Mouse (Mus musculus): ENCODE data around the gene Mbnl1. TPM values are rescaled to one million over a fixed set of nuclear protein-coding genes. Genes with fewer than 3 reads are reported as not detected.

Gene Mbnl1
- polyA plus RNA-seq, 1 experiment from 2014 or later = 169 TPM

GRCm38 (mm10) chr3:60507496-60507895 lies 34.9 kb downstream of the Mbnl1 start:
- H3K27ac ChIP-seq = no peak overlapping the region
- no peak overlapping the region for H3K9ac ChIP-seq
- WGBS = 84% methylated on average over 3 of the region's 3 CpGs
- H3K4me2 ChIP-seq = no peak overlapping the region
- ATAC-seq (ENCODE audit: borderline replicate concordance, extremely low read depth, low FRiP score, low TSS enrichment) = no peak
- H3K27me3 ChIP-seq = no peaks in the 10 kb centered on the region
- H3K4me1 ChIP-seq = peaks cover 73% of the 10 kb centered on the region
- no peaks in the 10 kb centered on the region for H3K36me3 ChIP-seq
- H3K9me3 ChIP-seq = no peaks in the 10 kb centered on the region
- no peak overlapping the region for H3K4me3 ChIP-seq

- Histone ChIP-seq H3K9ac (no peak overlapping the region), H3K4me2 (no peak overlapping the region), H3K27me3 (no peaks in the 10 kb centered on the region), H3K9me3 (no peaks in the 10 kb centered on the region), H3K36me3 (no peaks in the 10 kb centered on the region), H3K4me3 (no peak overlapping the region), H3K4me1 (peaks cover 71% of the 10 kb centered on the region), H3K27ac (no peak overlapping the region)
- no peak for ATAC-seq (ENCODE audit: borderline replicate concordance, extremely low read depth, low FRiP score, low TSS enrichment)
- 85% methylated on average over 2 of the region's 2 CpGs for WGBS
Observed at GRCm38 (mm10) chr3:60507979-60508378, 35.3 kb downstream of the Mbnl1 start.

GRCm38 (mm10) chr3:60511197-60511596 lies 38.6 kb downstream of the Mbnl1 start:
- H3K9ac ChIP-seq = no peak overlapping the region
- H3K4me1 ChIP-seq = peaks cover 64% of the 10 kb centered on the region
- no peak overlapping the region for H3K27ac ChIP-seq
- H3K4me3 ChIP-seq = no peak overlapping the region
- 78% methylated on average over 3 of the region's 3 CpGs for WGBS
- H3K4me2 ChIP-seq = 0 out of 2 replicates have a peak overlapping the region, but pooled peaks have one; percentile 1
- H3K27me3 ChIP-seq = no peaks in the 10 kb centered on the region
- no peak for ATAC-seq (ENCODE audit: borderline replicate concordance, extremely low read depth, low FRiP score, low TSS enrichment)
- no peaks in the 10 kb centered on the region for H3K9me3 ChIP-seq
- H3K36me3 ChIP-seq = no peaks in the 10 kb centered on the region

- H3K4me3 ChIP-seq = no peak overlapping the region
- 46% methylated on average over 7 of the region's 7 CpGs for WGBS
- H3K9me3 ChIP-seq = no peaks in the 10 kb centered on the region
- no peak overlapping the region for H3K9ac ChIP-seq
- no peaks in the 10 kb centered on the region for H3K27me3 ChIP-seq
- H3K27ac ChIP-seq = peak overlapping the region; percentile 44
- H3K36me3 ChIP-seq = no peaks in the 10 kb centered on the region
- ATAC-seq (ENCODE audit: borderline replicate concordance, extremely low read depth, low FRiP score, low TSS enrichment) = no peak
- no peak overlapping the region for H3K4me2 ChIP-seq
- H3K4me1 ChIP-seq = peaks cover 61% of the 10 kb centered on the region
Observed at GRCm38 (mm10) chr3:60513337-60513736, 40.7 kb downstream of the Mbnl1 start.

- Histone ChIP-seq H3K4me2 (no peak overlapping the region), H3K27ac (peak overlapping the region; percentile 44), H3K9ac (no peak overlapping the region), H3K36me3 (no peaks in the 10 kb centered on the region), H3K4me1 (peaks cover 59% of the 10 kb centered on the region), H3K27me3 (no peaks in the 10 kb centered on the region), H3K4me3 (no peak overlapping the region), H3K9me3 (no peaks in the 10 kb centered on the region)
- 49% methylated on average over 2 of the region's 2 CpGs for WGBS
- ATAC-seq (ENCODE audit: borderline replicate concordance, extremely low read depth, low FRiP score, low TSS enrichment) = no peak; the same call in 1 of the 2 replicates
Observed at GRCm38 (mm10) chr3:60513746-60514145, 41.1 kb downstream of the Mbnl1 start.

- H3K27me3 ChIP-seq = no peaks in the 10 kb centered on the region
- H3K9ac ChIP-seq = no peak overlapping the region
- no peak overlapping the region for H3K27ac ChIP-seq
- H3K36me3 ChIP-seq = no peaks in the 10 kb centered on the region
- peaks cover 52% of the 10 kb centered on the region for H3K4me1 ChIP-seq
- ATAC-seq (ENCODE audit: borderline replicate concordance, extremely low read depth, low FRiP score, low TSS enrichment) = no peak
- H3K4me3 ChIP-seq = no peak overlapping the region
- no peak overlapping the region for H3K4me2 ChIP-seq
- H3K9me3 ChIP-seq = no peaks in the 10 kb centered on the region
Observed at GRCm38 (mm10) chr3:60515430-60515829, 42.8 kb downstream of the Mbnl1 start.

- peak overlapping the region; percentile 41; the same call in 1 of the 2 replicates for H3K27ac ChIP-seq
- 28% methylated on average over 12 of the region's 12 CpGs for WGBS
- H3K4me3 ChIP-seq = no peak overlapping the region
- H3K27me3 ChIP-seq = no peaks in the 10 kb centered on the region
- H3K9me3 ChIP-seq = no peaks in the 10 kb centered on the region
- H3K4me2 ChIP-seq = 0 out of 2 replicates have a peak overlapping the region, but pooled peaks have one; percentile 13
- H3K36me3 ChIP-seq = no peaks in the 10 kb centered on the region
- no peak; the same call in 1 of the 2 replicates for ATAC-seq (ENCODE audit: borderline replicate concordance, extremely low read depth, low FRiP score, low TSS enrichment)
- peaks cover 46% of the 10 kb centered on the region for H3K4me1 ChIP-seq
- H3K9ac ChIP-seq = no peak overlapping the region
Observed at GRCm38 (mm10) chr3:60516054-60516674, 43.5 kb downstream of the Mbnl1 start.

GRCm38 (mm10) chr3:60517234-60517787 lies 44.7 kb downstream of the Mbnl1 start:
- Histone ChIP-seq H3K4me2 (no peak overlapping the region), H3K36me3 (no peaks in the 10 kb centered on the region), H3K4me3 (no peak overlapping the region), H3K27ac (no peak overlapping the region), H3K9ac (no peak overlapping the region), H3K9me3 (no peaks in the 10 kb centered on the region), H3K27me3 (no peaks in the 10 kb centered on the region), H3K4me1 (peaks cover 41% of the 10 kb centered on the region)
- 32% methylated on average over 3 of the region's 3 CpGs for WGBS
- no peak for ATAC-seq (ENCODE audit: borderline replicate concordance, extremely low read depth, low FRiP score, low TSS enrichment)

- peaks cover 27% of the 10 kb centered on the region for H3K4me1 ChIP-seq
- WGBS = 57% methylated on average over 3 of the region's 3 CpGs
Observed at GRCm38 (mm10) chr3:60519337-60519736, 46.7 kb downstream of the Mbnl1 start.

GRCm38 (mm10) chr3:60524127-60524526 lies 51.5 kb downstream of the Mbnl1 start:
- no peaks in the 10 kb centered on the region for H3K9me3 ChIP-seq
- no peak for ATAC-seq (ENCODE audit: borderline replicate concordance, extremely low read depth, low FRiP score, low TSS enrichment)
- no peak overlapping the region for H3K4me2 ChIP-seq
- no peaks in the 10 kb centered on the region for H3K27me3 ChIP-seq
- H3K4me3 ChIP-seq = no peak overlapping the region
- peaks cover 36% of the 10 kb centered on the region for H3K4me1 ChIP-seq
- no peaks in the 10 kb centered on the region for H3K36me3 ChIP-seq
- 60% methylated on average over 1 of the region's 1 CpGs for WGBS
- H3K9ac ChIP-seq = no peak overlapping the region
- H3K27ac ChIP-seq = no peak overlapping the region

More at GRCm38 (mm10) chr3:60519337-60519736, 46.7 kb downstream of the Mbnl1 start:
- H3K27ac ChIP-seq = no peak overlapping the region
- H3K4me3 ChIP-seq = no peak overlapping the region
- no peak overlapping the region for H3K4me2 ChIP-seq
- no peaks in the 10 kb centered on the region for H3K9me3 ChIP-seq
- H3K9ac ChIP-seq = no peak overlapping the region
- no peak for ATAC-seq (ENCODE audit: borderline replicate concordance, extremely low read depth, low FRiP score, low TSS enrichment)
- no peaks in the 10 kb centered on the region for H3K36me3 ChIP-seq
- no peaks in the 10 kb centered on the region for H3K27me3 ChIP-seq

GRCm38 (mm10) chr3:60531286-60531685 lies 58.7 kb downstream of the Mbnl1 start:
- Histone ChIP-seq H3K9ac (no peak overlapping the region), H3K4me3 (peak overlapping the region; percentile 14; the same call in 1 of the 2 replicates)

GRCm38 (mm10) chr3:60531826-60532225 lies 59.2 kb downstream of the Mbnl1 start:
- H3K27ac ChIP-seq = peak overlapping the region; percentile 78
- H3K4me3 ChIP-seq = no peak overlapping the region
- H3K4me1 ChIP-seq = peaks cover 48% of the 10 kb centered on the region

More at GRCm38 (mm10) chr3:60531286-60531685, 58.7 kb downstream of the Mbnl1 start:
- peak overlapping the region; percentile 44 for H3K4me2 ChIP-seq
- H3K27ac ChIP-seq = peak overlapping the region; percentile 78
- H3K4me1 ChIP-seq = peaks cover 53% of the 10 kb centered on the region
- H3K27me3 ChIP-seq = no peaks in the 10 kb centered on the region
- no peak for ATAC-seq (ENCODE audit: borderline replicate concordance, extremely low read depth, low FRiP score, low TSS enrichment)
- H3K9me3 ChIP-seq = no peaks in the 10 kb centered on the region
- H3K36me3 ChIP-seq = 0 out of 2 replicates have a peak, but pooled peaks cover 3% of the 10 kb centered on the region
- 47% methylated on average over 5 of the region's 5 CpGs for WGBS

More at GRCm38 (mm10) chr3:60531826-60532225, 59.2 kb downstream of the Mbnl1 start:
- no peak for ATAC-seq (ENCODE audit: borderline replicate concordance, extremely low read depth, low FRiP score, low TSS enrichment)
- H3K4me2 ChIP-seq = peak overlapping the region; percentile 24; the same call in 1 of the 2 replicates
- no peak overlapping the region for H3K9ac ChIP-seq
- 0 out of 2 replicates have a peak, but pooled peaks cover 3% of the 10 kb centered on the region for H3K36me3 ChIP-seq
- WGBS = 45% methylated on average over 2 of the region's 2 CpGs
- no peaks in the 10 kb centered on the region for H3K27me3 ChIP-seq
- no peaks in the 10 kb centered on the region for H3K9me3 ChIP-seq
